Mouse (Mus musculus) myocyte (in vitro differentiated cells): ENCODE measurements at regions not wholly inside any gene's neighbourhood (a gene's known extent, or its start where the extent isn't known, plus 50 kb on each side); places are given as distances from the start of the nearest gene placed in this dataset.

ENCODE experiments used
- H3K27me3 ChIP-seq: one replicate; pipeline ENCODE4 v1.6.1; 2011; ENCODE audit not compliant: control insufficient read depth, insufficient read depth, insufficient read length
- H3K36me3 ChIP-seq: one replicate; pipeline ENCODE4 v1.6.1; 2011; ENCODE audit not compliant: control insufficient read depth, insufficient read depth
- H3K4me2 ChIP-seq: one replicate; pipeline ENCODE4 v1.6.1; 2011; ENCODE audit warnings: low read depth, control low read depth
- H3K4me3 ChIP-seq: one replicate; pipeline ENCODE4 v1.5.1; 2011; ENCODE audit warnings: mild to moderate bottlenecking, control low read depth, moderate library complexity
- H3K79me2 ChIP-seq: one replicate; pipeline ENCODE4 v1.6.1; 2011; ENCODE audit not compliant: control insufficient read depth, insufficient read depth
- H3ac ChIP-seq: one replicate; pipeline ENCODE4 v1.6.1; 2011; ENCODE audit not compliant: control insufficient read depth, insufficient read length
- CEBPB ChIP-seq: IDR thresholded peaks from 2 replicates; pipeline ENCODE4 v1.6.1; 2011; ENCODE audit warnings: mild to moderate bottlenecking, moderate library complexity; ENCODE audit not compliant: poor library complexity, insufficient read depth, severe bottlenecking
- E2F4 ChIP-seq: IDR thresholded peaks from one replicate; pipeline ENCODE4 v1.6.1; 2011; ENCODE audit warnings: mild to moderate bottlenecking, control low read depth, moderate library complexity; ENCODE audit not compliant: insufficient read depth
- MAX ChIP-seq: IDR thresholded peaks from one replicate; pipeline ENCODE4 v1.6.1; 2011; ENCODE audit warnings: low read depth, mild to moderate bottlenecking, control low read depth
- MYOD1 ChIP-seq, 3 experiments: IDR thresholded peaks; one replicate each; pipeline ENCODE4 v1.6.1; 2011; ENCODE audit warnings: control low read depth in 2 of 3, low read depth in 2 of 3, mild to moderate bottlenecking in 2 of 3, moderate library complexity in 1 of 3; ENCODE audit not compliant: insufficient read length in 2 of 3, control insufficient read depth in 1 of 3
- MYOG ChIP-seq, 3 experiments: IDR thresholded peaks; one replicate each; pipeline ENCODE4 v1.6.1; 2011; ENCODE audit warnings: control low read depth in 2 of 3, low read depth in 2 of 3, mild to moderate bottlenecking in 2 of 3; ENCODE audit not compliant: insufficient read length in 2 of 3, control insufficient read depth in 1 of 3, insufficient read depth in 1 of 3
- POLR2A ChIP-seq: IDR thresholded peaks from one replicate; pipeline ENCODE4 v1.6.1; 2011; ENCODE audit warnings: low read depth, mild to moderate bottlenecking, control low read depth, moderate library complexity; ENCODE audit not compliant: insufficient read length
- POLR2AphosphoS2 ChIP-seq: IDR thresholded peaks from one replicate; pipeline ENCODE4 v1.6.1; 2011; ENCODE audit warnings: low read depth, control low read depth; ENCODE audit not compliant: insufficient read length
- REST ChIP-seq: IDR thresholded peaks from one replicate; pipeline ENCODE4 v1.6.1; 2011; ENCODE audit warnings: mild to moderate bottlenecking, control low read depth, moderate library complexity; ENCODE audit not compliant: insufficient read depth, insufficient read length
- SRF ChIP-seq: IDR thresholded peaks from one replicate; pipeline ENCODE4 v1.6.1; 2011; ENCODE audit warnings: low read depth; ENCODE audit not compliant: control insufficient read depth, insufficient read length
- TCF12 ChIP-seq: IDR thresholded peaks from one replicate; pipeline ENCODE4 v1.6.1; 2011; ENCODE audit warnings: mild to moderate bottlenecking, control low read depth; ENCODE audit not compliant: poor library complexity, insufficient read depth, severe bottlenecking
- TCF3 ChIP-seq: IDR thresholded peaks from one replicate; pipeline ENCODE4 v1.6.1; 2011; ENCODE audit warnings: low read depth, control low read depth; ENCODE audit not compliant: insufficient read length
- USF1 ChIP-seq: IDR thresholded peaks from one replicate; pipeline ENCODE4 v1.6.1; 2011; ENCODE audit warnings: low read depth, mild to moderate bottlenecking, control low read depth, moderate library complexity

DNA sequence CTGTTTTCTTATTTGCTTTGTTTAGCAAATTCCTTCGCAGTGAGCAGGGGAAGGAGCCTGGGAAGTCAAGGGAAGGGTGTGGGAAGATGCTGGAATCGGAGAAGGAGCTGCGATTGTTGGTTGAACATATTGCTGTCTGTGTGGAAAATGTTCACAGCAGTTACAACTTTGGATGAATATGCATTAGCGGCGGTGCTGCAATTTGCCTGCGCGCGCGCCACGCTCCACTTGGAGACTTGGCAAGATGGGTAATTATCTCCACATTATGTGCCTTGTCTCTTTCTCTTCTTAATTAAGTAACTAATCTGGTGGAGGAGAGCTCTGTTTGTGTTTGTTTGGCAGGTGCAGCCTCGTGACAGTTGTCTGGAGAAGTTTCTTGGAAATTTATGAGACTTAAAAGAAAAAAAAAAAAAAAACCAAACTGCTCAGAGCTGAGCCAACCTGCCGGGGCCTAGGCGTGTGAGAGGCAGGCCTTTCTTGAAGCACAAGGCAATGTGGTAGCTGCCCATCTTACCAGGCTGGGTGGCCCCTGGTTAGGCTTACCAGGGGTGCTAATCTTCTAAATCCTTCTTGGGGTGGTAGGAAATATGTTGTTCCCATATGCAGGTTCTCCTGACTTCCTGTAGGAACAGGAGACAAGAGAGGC is 279.2 kb upstream of the Tle3 start:
- Histone ChIP-seq H3K4me2 (no peak overlapping the region), H3K36me3 (no peaks in the 10 kb centered on the region), H3K27me3 (peaks cover 38% of the 10 kb centered on the region), H3K79me2 (no peaks in the 10 kb centered on the region), H3K4me3 (no peak overlapping the region), H3ac (no peak overlapping the region)
- TF ChIP-seq MYOG (IDR thresholded peaks at IDR 0.05; ENCODE audit: control insufficient read depth in 1 of 3, insufficient read depth in 1 of 3, insufficient read length in 2 of 3, low read depth in 2 of 3) (no peak), POLR2AphosphoS2 (no peak), CEBPB (no peak), MYOD1 (IDR thresholded peaks at IDR 0.05; ENCODE audit: control insufficient read depth in 1 of 3, insufficient read length in 2 of 3, low read depth in 2 of 3) (no peak), SRF (no peak), POLR2A (no peak), TCF12 (no peak), MAX (no peak), REST (no peak), TCF3 (no peak), E2F4 (no peak), USF1 (no peak)

DNA sequence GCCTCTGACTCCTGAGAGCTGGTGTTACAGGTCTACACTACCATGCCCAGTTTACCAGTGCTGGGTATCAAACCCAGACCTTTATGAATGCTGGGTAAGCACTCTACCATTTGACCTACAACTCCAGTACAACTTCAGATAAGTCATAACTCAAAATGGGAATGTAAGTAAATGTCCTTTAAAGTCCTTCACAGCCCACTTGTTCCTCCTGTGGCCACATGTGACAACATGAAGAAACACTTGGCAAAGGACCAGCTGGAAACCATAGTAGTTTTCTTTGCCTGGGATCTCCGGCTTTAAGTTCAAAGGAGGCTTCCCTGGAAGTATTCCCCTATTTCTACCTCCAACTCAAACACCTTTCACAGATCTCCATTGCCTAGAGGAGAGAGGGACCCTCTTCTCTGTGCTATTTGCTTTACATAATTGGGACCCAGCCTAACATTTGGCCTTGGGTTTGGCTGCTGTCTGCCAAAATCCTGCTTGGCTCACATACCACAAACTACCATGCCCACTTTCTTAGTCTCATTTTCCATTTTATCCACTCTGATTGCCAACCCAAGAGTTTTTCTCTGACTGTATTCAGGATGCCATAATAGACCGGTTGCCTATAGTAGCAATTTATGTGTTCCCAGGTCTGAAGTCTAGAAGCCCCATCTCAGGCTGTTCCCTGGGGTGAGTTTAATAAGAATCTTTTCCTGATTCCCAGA is 276.9 kb upstream of the Tle3 start:
- no peak overlapping the region for H3K4me2 ChIP-seq
- TF ChIP-seq USF1 = no peak
- no peak for TF ChIP-seq SRF
- no peak for TF ChIP-seq TCF12
- no peak for TF ChIP-seq MAX
- TF ChIP-seq E2F4 = no peak

DNA sequence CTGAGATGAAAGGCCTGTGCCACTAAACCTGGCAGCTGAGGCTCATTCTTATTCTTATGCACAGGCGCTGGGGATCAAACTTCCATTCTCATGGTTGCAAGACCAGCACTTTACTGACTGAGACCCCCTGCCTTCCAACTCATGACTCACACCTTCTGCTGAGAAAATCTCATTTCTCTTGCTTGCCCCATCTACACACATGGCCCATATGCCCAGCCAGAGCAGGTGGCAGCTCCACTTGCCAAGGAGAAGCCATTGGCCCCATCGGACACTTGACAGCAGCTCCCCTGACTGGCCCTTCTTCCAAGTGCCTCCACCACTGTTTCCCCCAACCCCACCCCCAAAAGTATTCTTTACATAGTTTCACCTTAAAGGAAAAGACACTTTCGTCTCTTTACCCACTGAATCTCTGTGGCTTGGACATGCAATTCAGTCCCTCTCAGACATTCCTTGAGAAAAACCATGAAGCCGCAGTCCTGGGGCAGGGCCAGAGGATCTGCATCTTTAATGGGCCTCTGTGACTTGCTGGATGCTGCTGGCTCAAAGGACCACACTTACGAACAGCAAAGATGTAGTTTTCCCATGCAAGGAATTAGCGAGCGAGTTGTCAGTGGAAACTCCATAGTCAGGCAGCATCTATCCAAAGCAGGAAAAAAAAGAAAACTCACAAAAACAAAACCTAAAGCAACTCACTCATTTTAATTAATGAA is 270.3 kb upstream of the Tle3 start:
- no peak for TF ChIP-seq E2F4
- TF ChIP-seq POLR2AphosphoS2 = no peak
- TF ChIP-seq USF1 = no peak
- no peak for TF ChIP-seq MAX
- no peak for TF ChIP-seq TCF12
- TF ChIP-seq CEBPB = no peak
- no peak for TF ChIP-seq MYOG (IDR thresholded peaks at IDR 0.05; ENCODE audit: control insufficient read depth in 1 of 3, insufficient read depth in 1 of 3, insufficient read length in 2 of 3, low read depth in 2 of 3)
- Histone ChIP-seq H3K4me2 (no peak overlapping the region), H3K36me3 (no peaks in the 10 kb centered on the region), H3K27me3 (peaks cover 36% of the 10 kb centered on the region), H3K79me2 (no peaks in the 10 kb centered on the region), H3ac (no peak overlapping the region), H3K4me3 (no peak overlapping the region)

More for the DNA sequence above, 276.9 kb upstream of the Tle3 start:
- Histone ChIP-seq H3ac (no peak overlapping the region), H3K36me3 (no peaks in the 10 kb centered on the region), H3K4me3 (no peak overlapping the region), H3K27me3 (peaks cover 28% of the 10 kb centered on the region), H3K79me2 (no peaks in the 10 kb centered on the region)

DNA sequence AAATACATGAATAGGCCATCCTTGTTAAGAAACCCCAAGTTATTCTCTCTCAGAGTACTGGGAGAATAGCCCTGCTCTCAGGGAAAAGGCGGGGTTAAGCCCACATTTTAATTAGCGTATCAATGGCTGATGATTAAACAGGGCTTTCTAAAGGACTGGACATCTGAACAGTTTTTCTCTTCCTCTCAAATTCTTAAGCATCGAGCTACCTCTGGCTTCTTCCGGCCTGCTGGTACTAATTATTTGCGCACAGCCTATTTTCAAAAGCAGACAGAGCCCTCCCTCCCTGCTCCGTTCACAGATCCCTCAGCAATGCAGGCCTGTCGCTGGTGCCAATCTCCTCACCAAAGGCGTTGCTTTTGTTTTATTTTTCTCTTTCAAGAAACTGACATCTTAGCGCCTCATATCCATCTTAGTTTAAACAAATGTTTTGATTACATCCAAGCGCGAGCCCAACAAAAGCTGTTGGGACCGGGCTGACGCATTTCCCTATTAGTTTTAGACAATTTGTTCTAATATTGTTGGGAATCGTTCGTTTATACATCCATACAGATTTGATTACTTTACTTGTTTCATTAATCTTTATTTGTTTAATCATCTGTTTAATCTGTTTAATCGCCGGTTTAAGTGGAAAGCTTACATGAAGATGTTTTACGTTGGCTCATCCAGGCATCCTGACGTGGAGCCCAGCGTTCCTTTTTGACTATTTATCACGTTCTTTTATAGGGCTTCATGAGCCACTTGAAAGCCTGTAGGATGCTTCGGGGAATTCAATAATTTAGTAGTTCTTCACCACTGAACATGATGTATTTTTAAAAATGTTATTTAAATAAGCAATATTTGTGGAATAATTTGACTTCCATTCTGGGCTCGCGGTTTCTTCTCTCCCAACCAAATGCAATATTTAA is 269.5 kb upstream of the Tle3 start:
- peaks cover 36% of the 10 kb centered on the region for H3K27me3 ChIP-seq
- no peaks in the 10 kb centered on the region for H3K79me2 ChIP-seq
- no peak overlapping the region for H3K4me2 ChIP-seq
- H3ac ChIP-seq = no peak overlapping the region
- no peak overlapping the region for H3K4me3 ChIP-seq
- no peaks in the 10 kb centered on the region for H3K36me3 ChIP-seq
- no peak for TF ChIP-seq REST
- TF ChIP-seq MYOG (IDR thresholded peaks at IDR 0.05; ENCODE audit: control insufficient read depth in 1 of 3, insufficient read depth in 1 of 3, insufficient read length in 2 of 3, low read depth in 2 of 3) = no peak
- TF ChIP-seq SRF = no peak
- no peak for TF ChIP-seq TCF3
- no peak for TF ChIP-seq TCF12
- no peak for TF ChIP-seq MYOD1 (IDR thresholded peaks at IDR 0.05; ENCODE audit: control insufficient read depth in 1 of 3, insufficient read length in 2 of 3, low read depth in 2 of 3)
